Mouse (Mus musculus): Measurements from ENCODE around the gene Calm2. TPM values are rescaled to one million over a fixed set of nuclear protein-coding genes. Genes with fewer than 3 reads are reported as not detected.
A peak's percentile ranks its signal among the peaks of the same experiment; 100 is the strongest.

The Calm2 gene
- total RNA-seq (2021): 100 to 1,000 TPM; 179 to 185 TPM
- long read RNA-seq, experiment 1, transcript Calm2-201 (6 exons, 1,205 nt): major isoform, 385 of 397 reads
- long read RNA-seq, experiment 1, partial matches to known transcripts: 4 of 397 reads
- long read RNA-seq, experiment 1, other reads (novel, unspliced or antisense): 5 of 397 reads
- long read RNA-seq, experiment 2, transcript Calm2-201 (6 exons, 1,205 nt): major isoform, 228 of 238 reads
- long read RNA-seq, experiment 2, partial matches to known transcripts: 2 of 238 reads
- long read RNA-seq, experiment 2, other reads (novel, unspliced or antisense): 4 of 238 reads

DNA sequence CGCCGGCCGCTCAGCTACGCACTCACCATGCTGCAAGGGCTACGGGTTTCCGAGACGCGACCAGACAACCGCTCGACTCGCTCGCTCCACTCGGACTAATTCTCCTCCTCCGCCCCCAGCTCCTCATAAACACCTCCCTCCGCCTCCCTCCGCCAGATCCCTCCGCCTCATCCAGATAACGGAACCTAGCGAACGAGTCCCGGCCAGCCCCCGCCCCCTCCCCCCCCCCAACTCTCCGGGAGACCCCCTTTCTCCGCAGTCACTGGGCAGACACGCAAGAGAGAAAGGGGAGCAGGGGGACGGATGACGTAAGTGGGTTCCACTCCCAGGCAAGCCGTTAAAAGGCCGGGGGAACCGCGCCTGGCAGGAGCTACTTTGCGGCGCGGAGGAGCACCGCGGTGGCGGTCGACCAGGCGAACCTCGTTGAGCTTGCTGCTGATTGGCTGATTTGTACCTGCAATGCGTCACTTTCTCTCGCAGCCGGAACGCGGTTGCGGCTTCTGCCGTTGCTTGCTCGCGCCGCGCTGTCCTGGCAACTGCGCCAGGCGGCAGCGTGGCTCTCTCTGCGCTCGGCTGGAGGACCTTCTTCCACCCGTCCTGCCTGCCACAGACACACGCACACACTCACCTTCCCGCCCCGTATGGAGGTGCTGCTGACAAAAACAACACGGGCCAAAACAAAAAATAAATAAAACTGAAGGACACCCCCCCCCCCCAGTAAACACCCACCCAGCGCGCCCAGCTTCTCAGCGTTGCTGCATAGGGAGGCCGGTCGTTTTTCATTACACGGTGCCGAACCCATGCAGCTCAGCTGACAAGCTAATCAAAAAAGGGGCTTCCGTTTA, at the start of gene Calm2:
Calm2 (minus strand) TSS at position 169 of the 845 bp plus-strand sequence.
- intact Hi-C loops (cut with DNase I): loop anchor here (2.0 to 5.0 kb wide), 4 partner anchors 84 to 132 kb away; no protein-coding TSS in a partner anchor
- peak; percentile 97 to 98 for DNase-seq

DNA sequence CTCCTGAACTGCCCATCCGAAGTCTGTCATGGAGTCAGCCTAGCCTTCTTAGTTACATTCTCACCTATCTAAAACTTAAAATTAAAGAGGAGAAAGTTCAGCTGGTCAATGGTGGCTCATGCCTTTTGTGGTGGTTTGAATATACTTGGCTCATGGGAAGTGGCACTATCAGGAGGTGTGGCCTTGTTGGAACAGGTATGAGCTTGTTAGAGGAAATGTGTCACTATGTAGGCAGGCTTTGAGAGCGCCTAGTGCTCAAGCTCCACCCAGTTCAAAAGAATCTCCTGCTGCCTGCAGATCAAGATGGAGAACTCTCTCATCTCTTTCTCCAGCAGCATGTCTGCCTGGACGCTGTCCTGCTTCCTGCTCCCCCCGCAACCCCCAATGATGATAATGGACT, 48.8 kb upstream of the Calm2 start:
- intact Hi-C loops (cut with DNase I): no loop called here
- no peak for DNase-seq

GRCm38 (mm10) chr17:87494310-87494709, 47.6 kb upstream of the Calm2 start:
- no peak for DNase-seq
- intact Hi-C loops (cut with DNase I): no loop called here

- DNase-seq: no peak
- intact Hi-C loops (cut with DNase I): no loop called here
Measured at GRCm38 (mm10) chr17:87492286-87492685, 45.6 kb upstream of the Calm2 start.

GRCm38 (mm10) chr17:87490295-87490694, 43.6 kb upstream of the Calm2 start:
- intact Hi-C loops (cut with DNase I): no loop called here
- DNase-seq: peak in 1 of 2 experiments; percentile 31

- no peak for DNase-seq
- intact Hi-C loops (cut with DNase I): no loop called here
Measured at GRCm38 (mm10) chr17:87485751-87486150, 39.0 kb upstream of the Calm2 start.

DNA sequence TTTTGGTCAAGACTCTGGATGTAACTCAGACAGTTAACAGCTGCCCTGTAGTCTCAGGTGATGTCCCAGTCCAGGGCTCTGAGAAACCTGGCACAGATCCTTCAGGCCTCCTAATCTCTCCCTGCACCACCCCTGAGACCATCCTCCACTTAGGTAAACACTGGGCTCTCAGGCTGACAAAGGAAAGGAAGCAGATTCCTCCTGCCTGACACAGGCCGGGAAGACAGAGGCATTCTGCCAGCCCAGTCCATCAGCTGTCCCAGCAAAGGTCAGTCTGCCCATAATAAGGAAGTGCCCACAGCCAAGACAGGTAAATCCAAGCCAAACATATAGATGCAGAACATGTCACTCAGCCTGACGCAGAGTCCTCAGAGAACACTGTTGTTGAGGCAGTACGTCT, 36.1 kb upstream of the Calm2 start:
- intact Hi-C loops (cut with DNase I): no loop called here
- no peak for DNase-seq

- peak in 1 of 2 experiments; percentile 26 for DNase-seq
Measured at GRCm38 (mm10) chr17:87478569-87478968, 31.8 kb upstream of the Calm2 start.

GRCm38 (mm10) chr17:87477611-87478010, 30.9 kb upstream of the Calm2 start:
- intact Hi-C loops (cut with DNase I): loop anchor here (5.0 kb wide), 1 partner anchor 50 kb away; no protein-coding TSS in a partner anchor
- no peak for DNase-seq

More at GRCm38 (mm10) chr17:87478569-87478968, 31.8 kb upstream of the Calm2 start:
- intact Hi-C loops (cut with DNase I): loop anchor here (5.0 kb wide), 1 partner anchor 49 kb away; no protein-coding TSS in a partner anchor

GRCm38 (mm10) chr17:87475356-87475755, 28.6 kb upstream of the Calm2 start:
- intact Hi-C loops (cut with DNase I): loop anchor here (5.0 kb wide), 1 partner anchor 52 kb away; no protein-coding TSS in a partner anchor
- no peak for DNase-seq

GRCm38 (mm10) chr17:87474501-87474795, 27.7 kb upstream of the Calm2 start:
- peak in 1 of 2 experiments; percentile 8 for DNase-seq
- intact Hi-C loops (cut with DNase I): no loop called here

- intact Hi-C loops (cut with DNase I): no loop called here
- DNase-seq: peak; percentile 33 to 60
Measured at GRCm38 (mm10) chr17:87473736-87474500, 27.2 kb upstream of the Calm2 start.

DNA sequence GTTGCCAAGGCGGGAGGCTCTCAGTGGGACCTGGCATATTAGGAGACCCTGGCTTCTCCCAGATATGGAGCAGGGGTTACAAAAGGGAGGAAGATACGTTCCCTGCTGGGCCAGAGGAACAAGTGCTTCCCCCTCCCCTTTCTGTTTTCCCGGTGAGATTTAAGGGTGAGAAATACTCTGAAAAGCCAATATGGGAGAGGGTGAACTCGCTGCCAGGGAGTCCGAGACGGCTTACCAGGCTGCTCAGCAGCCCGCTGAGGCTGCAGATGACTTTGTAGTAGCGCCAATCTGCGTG, 26.7 kb upstream of the Calm2 start:
- intact Hi-C loops (cut with DNase I): no loop called here

DNA sequence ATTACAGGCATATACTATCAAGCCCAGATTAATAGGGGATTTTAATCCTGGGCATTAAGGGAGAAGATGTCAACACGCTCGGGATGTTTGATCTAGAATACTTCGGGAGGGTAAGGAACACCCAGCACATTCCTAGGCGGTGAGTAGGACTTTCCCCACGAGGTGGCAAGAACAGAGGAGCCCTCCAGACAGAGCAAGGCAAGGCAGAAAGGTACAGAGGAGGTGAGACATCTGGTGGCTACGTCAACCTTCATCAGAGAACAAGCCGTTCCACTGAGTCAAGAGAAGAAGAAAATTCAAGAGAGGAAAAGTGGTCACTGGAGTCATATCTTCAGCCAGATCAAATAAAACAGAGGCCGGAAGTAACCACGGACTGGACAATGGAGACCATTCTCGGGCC, 26.1 kb upstream of the Calm2 start:
- intact Hi-C loops (cut with DNase I): no loop called here

More for the DNA sequence above, 26.7 kb upstream of the Calm2 start:
- peak in 1 of 2 experiments; percentile 29 for DNase-seq

GRCm38 (mm10) chr17:87471661-87472060, 24.9 kb upstream of the Calm2 start:
- intact Hi-C loops (cut with DNase I): no loop called here
- no peak for DNase-seq

More for the DNA sequence above, 26.1 kb upstream of the Calm2 start:
- DNase-seq: no peak

GRCm38 (mm10) chr17:87470797-87471196, 24.1 kb upstream of the Calm2 start:
- no peak for DNase-seq

GRCm38 (mm10) chr17:87470282-87470681, 23.5 kb upstream of the Calm2 start:
- DNase-seq: no peak
- intact Hi-C loops (cut with DNase I): no loop called here

More at GRCm38 (mm10) chr17:87470797-87471196, 24.1 kb upstream of the Calm2 start:
- intact Hi-C loops (cut with DNase I): no loop called here

- DNase-seq: no peak
- intact Hi-C loops (cut with DNase I): no loop called here
Measured at GRCm38 (mm10) chr17:87469428-87469827, 22.7 kb upstream of the Calm2 start.

GRCm38 (mm10) chr17:87468616-87469015, 21.9 kb upstream of the Calm2 start:
- intact Hi-C loops (cut with DNase I): no loop called here

DNA sequence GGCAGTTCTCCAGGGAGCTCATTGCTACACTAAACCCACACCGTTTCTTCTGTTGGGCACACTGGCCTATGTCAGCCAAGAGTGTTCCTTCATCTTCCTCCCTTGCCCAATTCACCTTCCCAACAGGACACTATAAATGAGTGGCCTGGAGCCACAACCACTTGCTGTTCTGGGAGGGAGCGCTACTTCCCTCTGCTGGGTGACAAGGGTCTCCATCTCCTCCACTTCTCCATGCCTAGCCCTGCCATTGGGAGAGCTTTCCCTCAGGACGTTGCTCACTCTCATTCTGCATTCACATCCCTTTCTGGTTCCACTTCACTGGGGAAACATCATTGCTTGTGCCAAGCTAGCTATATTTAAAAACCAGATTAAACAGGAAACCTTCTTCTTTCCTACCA, 14.8 kb upstream of the Calm2 start:
- DNase-seq: no peak
- intact Hi-C loops (cut with DNase I): no loop called here

More at GRCm38 (mm10) chr17:87468616-87469015, 21.9 kb upstream of the Calm2 start:
- no peak for DNase-seq

Data from heart, postnatal 14 days (tissue).